Mouse (Mus musculus) forebrain, embryonic 14.5 days (tissue): ENCODE results near the gene Spcs1. TPM values are rescaled to one million over a fixed set of nuclear protein-coding genes. Genes with fewer than 3 reads are reported as not detected.

Experiments used
- ATAC-seq: fragments of 200-750 bp; cut with Nextera tagmentation; 2 replicates; pipeline ENCODE4 v1.8.0; 2017; ENCODE audit warnings: mild to moderate bottlenecking, moderate library complexity
- DNase-seq: peaks from one replicate; pipeline ENCODE4 v3.0.0-alpha.2; 2015; ENCODE audit warnings: low spot score
- H3K27ac ChIP-seq: fragments of 300-500 bp; sonication (generic); 2 replicates; pipeline ENCODE4 v1.5.1; 2014; ENCODE audit warnings: low read depth, mild to moderate bottlenecking, control low read depth, low read length, moderate library complexity
- H3K27me3 ChIP-seq: fragments of 300-500 bp; sonication (generic); replicated peaks from 2 replicates; pipeline ENCODE4 v1.6.1; 2014; ENCODE audit warnings: low read length, control low read depth, mixed read lengths; ENCODE audit not compliant: control insufficient read depth, insufficient read depth
- H3K36me3 ChIP-seq: fragments of 300-500 bp; sonication (generic); 2 replicates; pipeline ENCODE4 v1.6.1; 2014; ENCODE audit warnings: low read length, control low read depth; ENCODE audit not compliant: control insufficient read depth, insufficient read depth
- H3K4me1 ChIP-seq: fragments of 300-500 bp; sonication (generic); 2 replicates; pipeline ENCODE4 v1.6.1; 2014; ENCODE audit warnings: antibody characterized with exemption, low read length, control low read depth; ENCODE audit not compliant: control insufficient read depth, insufficient read depth
- H3K4me2 ChIP-seq: fragments of 300-500 bp; sonication (generic); 2 replicates; pipeline ENCODE4 v1.6.1; 2014; ENCODE audit warnings: mild to moderate bottlenecking, control low read depth, low read length
- H3K4me3 ChIP-seq: fragments of 300-500 bp; sonication (generic); 2 replicates; pipeline ENCODE4 v1.5.1; 2014; ENCODE audit warnings: low read depth, low read length, control low read depth
- H3K9ac ChIP-seq: fragments of 300-500 bp; sonication (generic); 2 replicates; pipeline ENCODE4 v1.6.1; 2014; ENCODE audit warnings: mild to moderate bottlenecking, low read length, control low read depth, moderate library complexity
- H3K9me3 ChIP-seq: fragments of 300-500 bp; sonication (generic); replicated peaks from 2 replicates; pipeline ENCODE4 v1.6.1; 2016; ENCODE audit warnings: low read length, control low read depth, mixed read lengths; ENCODE audit not compliant: control insufficient read depth
- WGBS: fragments of 180-500 bp; shearing (Covaris S2); extraction: QIAGEN DNeasy Blood & Tissue Kit; methylation state at CpG from one replicate; pipeline ENCODE4 v1.1.7; 2014; 5-methylcytosine and 5-hydroxymethylcytosine counted together
- polyA plus RNA-seq: library from polyadenylated mRNA; unstranded; fragments of >200 nt; fragmentation: Nextera tagmentation; extraction: Ambion mirVana; gene quantifications from 2 replicates; pipeline ENCODE4 v1.2.1, GENCODE M21; 2014

The Spcs1 gene
- polyA plus RNA-seq, 1 experiment from 2014 or later: 338 TPM

GRCm38 (mm10) chr14:31016063-31016462, 14.6 kb upstream of the Spcs1 start:
- no peak for ATAC-seq
- Histone ChIP-seq H3K9ac (no peak overlapping the region), H3K36me3 (peaks cover 67% of the 10 kb centered on the region), H3K4me1 (peaks cover 20% of the 10 kb centered on the region), H3K27me3 (no peaks in the 10 kb centered on the region), H3K4me2 (no peak overlapping the region), H3K27ac (no peak overlapping the region), H3K9me3 (no peaks in the 10 kb centered on the region), H3K4me3 (no peak overlapping the region)
- 100% methylated on average over 1 of the region's 1 CpGs for WGBS
- DNase-seq: no peak

- H3K4me1 ChIP-seq: peaks cover 10% of the 10 kb centered on the region
- ATAC-seq: no peak
- no peak overlapping the region for H3K9ac ChIP-seq
- no peaks in the 10 kb centered on the region for H3K27me3 ChIP-seq
- WGBS: 99% methylated on average over 2 of the region's 2 CpGs
- no peak overlapping the region for H3K4me3 ChIP-seq
- peaks cover 84% of the 10 kb centered on the region for H3K36me3 ChIP-seq
- H3K4me2 ChIP-seq: no peak overlapping the region
- H3K9me3 ChIP-seq: no peaks in the 10 kb centered on the region
- DNase-seq: no peak
- no peak overlapping the region for H3K27ac ChIP-seq
Observed at GRCm38 (mm10) chr14:31013928-31014327, 12.5 kb upstream of the Spcs1 start.

- no peak overlapping the region for H3K9ac ChIP-seq
- no peak for DNase-seq
- H3K36me3 ChIP-seq: peaks cover 93% of the 10 kb centered on the region
- H3K4me1 ChIP-seq: no peaks in the 10 kb centered on the region
- H3K27me3 ChIP-seq: no peaks in the 10 kb centered on the region
- ATAC-seq: no peak
- H3K27ac ChIP-seq: no peak overlapping the region
- WGBS: 91% methylated on average over 3 of the region's 3 CpGs
- H3K4me2 ChIP-seq: no peak overlapping the region
- H3K4me3 ChIP-seq: no peak overlapping the region
- H3K9me3 ChIP-seq: no peaks in the 10 kb centered on the region
Observed at GRCm38 (mm10) chr14:31011588-31011987, 10.1 kb upstream of the Spcs1 start.

GRCm38 (mm10) chr14:31006779-31007178, 5.3 kb upstream of the Spcs1 start:
- H3K4me1 ChIP-seq: peaks cover 6% of the 10 kb centered on the region
- no peak for ATAC-seq
- no peaks in the 10 kb centered on the region for H3K9me3 ChIP-seq
- H3K4me2 ChIP-seq: no peak overlapping the region
- no peak for DNase-seq
- peaks cover 57% of the 10 kb centered on the region for H3K36me3 ChIP-seq
- no peaks in the 10 kb centered on the region for H3K27me3 ChIP-seq
- H3K9ac ChIP-seq: no peak overlapping the region
- 87% methylated on average over 5 of the region's 5 CpGs for WGBS
- H3K4me3 ChIP-seq: no peak overlapping the region
- no peak overlapping the region for H3K27ac ChIP-seq

GRCm38 (mm10) chr14:31004527-31004926, 3.1 kb upstream of the Spcs1 start:
- Histone ChIP-seq H3K27me3 (no peaks in the 10 kb centered on the region), H3K27ac (no peak overlapping the region), H3K9me3 (no peaks in the 10 kb centered on the region), H3K36me3 (peaks cover 35% of the 10 kb centered on the region), H3K9ac (no peak overlapping the region), H3K4me2 (no peak overlapping the region), H3K4me1 (peaks cover 11% of the 10 kb centered on the region), H3K4me3 (no peak overlapping the region)
- 83% methylated on average over 2 of the region's 2 CpGs for WGBS
- DNase-seq: no peak
- no peak for ATAC-seq

- WGBS: under 1% methylated on average over 21 of the region's 21 CpGs
- DNase-seq (no peak), ATAC-seq (no peak; the same call in 1 of the 2 replicates)
Observed at GRCm38 (mm10) chr14:31000816-31001306, 611 bp downstream of the Spcs1 start.

GRCm38 (mm10) chr14:31000356-31000755, 1.1 kb downstream of the Spcs1 start:
- no peak overlapping the region for H3K27ac ChIP-seq
- peaks cover 11% of the 10 kb centered on the region for H3K4me1 ChIP-seq
- DNase-seq (no peak), ATAC-seq (no peak)
- H3K27me3 ChIP-seq: no peaks in the 10 kb centered on the region
- H3K4me2 ChIP-seq: peak overlapping the region; percentile 56
- H3K9me3 ChIP-seq: no peaks in the 10 kb centered on the region
- 0 out of 2 replicates have a peak, but pooled peaks cover 6% of the 10 kb centered on the region for H3K36me3 ChIP-seq
- peak overlapping the region; percentile 92 for H3K9ac ChIP-seq
- 64% methylated on average over 10 of the region's 10 CpGs for WGBS
- peak overlapping the region; percentile 92 for H3K4me3 ChIP-seq

More at GRCm38 (mm10) chr14:31000816-31001306, 611 bp downstream of the Spcs1 start:
- H3K4me2 ChIP-seq: peak overlapping the region; percentile 56
- H3K27me3 ChIP-seq: no peaks in the 10 kb centered on the region
- 0 out of 2 replicates have a peak, but pooled peaks cover 9% of the 10 kb centered on the region for H3K36me3 ChIP-seq
- no peak overlapping the region for H3K27ac ChIP-seq
- H3K9ac ChIP-seq: peak overlapping the region; percentile 92
- no peaks in the 10 kb centered on the region for H3K9me3 ChIP-seq
- H3K4me1 ChIP-seq: peaks cover 11% of the 10 kb centered on the region
- H3K4me3 ChIP-seq: peak overlapping the region; percentile 92

- Histone ChIP-seq H3K9me3 (no peaks in the 10 kb centered on the region), H3K27me3 (no peaks in the 10 kb centered on the region), H3K36me3 (no peaks in the 10 kb centered on the region), H3K9ac (no peak overlapping the region), H3K4me1 (peaks cover 5% of the 10 kb centered on the region; the same call in 1 of the 2 replicates), H3K4me2 (no peak overlapping the region), H3K4me3 (no peak overlapping the region), H3K27ac (no peak overlapping the region)
- ATAC-seq (no peak), DNase-seq (no peak)
Observed at GRCm38 (mm10) chr14:30996417-30996816, 5.1 kb downstream of the Spcs1 start.

- no peak overlapping the region for H3K27ac ChIP-seq
- H3K9ac ChIP-seq: no peak overlapping the region
- peaks cover 26% of the 10 kb centered on the region for H3K36me3 ChIP-seq
- ATAC-seq (no peak), DNase-seq (no peak)
- H3K9me3 ChIP-seq: no peaks in the 10 kb centered on the region
- WGBS: 84% methylated on average over 3 of the region's 3 CpGs
- no peak overlapping the region for H3K4me3 ChIP-seq
- H3K4me1 ChIP-seq: no peaks in the 10 kb centered on the region
- H3K4me2 ChIP-seq: no peak overlapping the region
- H3K27me3 ChIP-seq: no peaks in the 10 kb centered on the region
Observed at GRCm38 (mm10) chr14:30976222-30976621, 25.2 kb downstream of the Spcs1 start.
